Mouse (Mus musculus) forebrain, embryonic 10.5 days (tissue): ENCODE data around the gene Lrp6. TPM values are rescaled to one million over a fixed set of nuclear protein-coding genes. Genes with fewer than 3 reads are reported as not detected.

ENCODE experiments used
- DNase-seq: peaks from one replicate; pipeline ENCODE4 v3.0.0-alpha.2; 2017; ENCODE audit warnings: low spot score; ENCODE audit errors: extremely low spot score
- H3K27ac ChIP-seq: fragments of 300-500 bp; sonication (generic); 2 replicates; pipeline ENCODE4 v1.5.1; 2016; ENCODE audit warnings: mild to moderate bottlenecking
- H3K27me3 ChIP-seq: fragments of 300-500 bp; sonication (generic); 2 replicates; pipeline ENCODE4 v1.6.1; 2016; ENCODE audit warnings: mild to moderate bottlenecking; ENCODE audit not compliant: poor library complexity, severe bottlenecking
- H3K36me3 ChIP-seq: fragments of 300-500 bp; sonication (generic); replicated peaks from 2 replicates; pipeline ENCODE4 v1.6.1; 2016; ENCODE audit warnings: mild to moderate bottlenecking, moderate library complexity
- H3K4me1 ChIP-seq: fragments of 300-500 bp; sonication (generic); 2 replicates; pipeline ENCODE4 v1.6.1; 2016
- H3K4me3 ChIP-seq: fragments of 300-500 bp; sonication (generic); 2 replicates; pipeline ENCODE4 v1.5.1; 2016; ENCODE audit warnings: mild to moderate bottlenecking, moderate library complexity
- H3K9me3 ChIP-seq: fragments of 300-500 bp; sonication (generic); 2 replicates; pipeline ENCODE4 v1.6.1; 2016; ENCODE audit warnings: mild to moderate bottlenecking, moderate library complexity
- WGBS: fragments of 180-500 bp; shearing (Covaris S2); methylation state at CpG from one replicate; pipeline ENCODE4 v1.1.7; 2016; 5-methylcytosine and 5-hydroxymethylcytosine counted together
- polyA plus RNA-seq: library from polyadenylated mRNA; unstranded; fragments of >200 nt; fragmentation: Nextera tagmentation; extraction: Ambion mirVana; gene quantifications from 2 replicates; pipeline ENCODE4 v1.2.1, GENCODE M21; 2016

The Lrp6 gene
- polyA plus RNA-seq, 1 experiment from 2014 or later: 25.4 TPM

GRCm38 (mm10) chr6:134521411-134521810 is 45.4 kb downstream of the Lrp6 start:
- no peaks in the 10 kb centered on the region for H3K9me3 ChIP-seq
- H3K27ac ChIP-seq: no peak overlapping the region
- no peaks in the 10 kb centered on the region for H3K27me3 ChIP-seq
- WGBS: 90% methylated on average over 10 of the region's 10 CpGs
- H3K4me3 ChIP-seq: no peak overlapping the region
- peaks cover 13% of the 10 kb centered on the region for H3K36me3 ChIP-seq
- peaks cover 10% of the 10 kb centered on the region for H3K4me1 ChIP-seq
- DNase-seq: no peak

GRCm38 (mm10) chr6:134520821-134521220 is 45.9 kb downstream of the Lrp6 start:
- DNase-seq: no peak
- H3K9me3 ChIP-seq: no peaks in the 10 kb centered on the region
- no peak overlapping the region for H3K4me3 ChIP-seq
- H3K36me3 ChIP-seq: peaks cover 13% of the 10 kb centered on the region
- peaks cover 16% of the 10 kb centered on the region for H3K4me1 ChIP-seq
- WGBS: 85% methylated on average over 3 of the region's 3 CpGs
- H3K27ac ChIP-seq: no peak overlapping the region
- no peaks in the 10 kb centered on the region for H3K27me3 ChIP-seq

GRCm38 (mm10) chr6:134518450-134518849 is 48.3 kb downstream of the Lrp6 start:
- WGBS: 96% methylated on average over 5 of the region's 5 CpGs
- Histone ChIP-seq H3K27ac (no peak overlapping the region), H3K9me3 (no peaks in the 10 kb centered on the region), H3K4me3 (no peak overlapping the region), H3K36me3 (peaks cover 9% of the 10 kb centered on the region), H3K27me3 (no peaks in the 10 kb centered on the region), H3K4me1 (peaks cover 17% of the 10 kb centered on the region)
- no peak for DNase-seq

- WGBS: 88% methylated on average over 4 of the region's 4 CpGs
- no peak overlapping the region for H3K27ac ChIP-seq
- H3K36me3 ChIP-seq: peaks cover 9% of the 10 kb centered on the region
- H3K27me3 ChIP-seq: no peaks in the 10 kb centered on the region
- no peak for DNase-seq
- peaks cover 23% of the 10 kb centered on the region for H3K4me1 ChIP-seq
- no peak overlapping the region for H3K4me3 ChIP-seq
- H3K9me3 ChIP-seq: no peaks in the 10 kb centered on the region
These were observed 49.6 kb downstream of the Lrp6 start for GRCm38 (mm10) chr6:134517141-134517540.

- Histone ChIP-seq H3K27me3 (no peaks in the 10 kb centered on the region), H3K36me3 (peaks cover 11% of the 10 kb centered on the region), H3K9me3 (no peaks in the 10 kb centered on the region), H3K27ac (no peak overlapping the region), H3K4me3 (no peak overlapping the region), H3K4me1 (peaks cover 28% of the 10 kb centered on the region)
- DNase-seq: no peak
- 64% methylated on average over 4 of the region's 4 CpGs for WGBS
These were observed 51.3 kb downstream of the Lrp6 start for GRCm38 (mm10) chr6:134515416-134515815.

GRCm38 (mm10) chr6:134513896-134514510 is 52.8 kb downstream of the Lrp6 start:
- no peak for DNase-seq
- Histone ChIP-seq H3K27me3 (no peaks in the 10 kb centered on the region), H3K9me3 (no peaks in the 10 kb centered on the region), H3K4me3 (no peak overlapping the region), H3K36me3 (peaks cover 8% of the 10 kb centered on the region), H3K4me1 (peaks cover 31% of the 10 kb centered on the region), H3K27ac (no peak overlapping the region)
- 87% methylated on average over 3 of the region's 3 CpGs for WGBS

GRCm38 (mm10) chr6:134513011-134513410 is 53.8 kb downstream of the Lrp6 start:
- no peak for DNase-seq
- H3K4me3 ChIP-seq: no peak overlapping the region
- H3K27me3 ChIP-seq: no peaks in the 10 kb centered on the region
- 83% methylated on average over 6 of the region's 6 CpGs for WGBS
- H3K36me3 ChIP-seq: peaks cover 13% of the 10 kb centered on the region
- H3K9me3 ChIP-seq: no peaks in the 10 kb centered on the region
- H3K4me1 ChIP-seq: peaks cover 31% of the 10 kb centered on the region
- H3K27ac ChIP-seq: no peak overlapping the region

- Histone ChIP-seq H3K27ac (no peak overlapping the region), H3K27me3 (no peaks in the 10 kb centered on the region), H3K4me3 (no peak overlapping the region), H3K36me3 (peaks cover 17% of the 10 kb centered on the region), H3K4me1 (peaks cover 31% of the 10 kb centered on the region), H3K9me3 (no peaks in the 10 kb centered on the region)
- WGBS: 59% methylated on average over 2 of the region's 2 CpGs
- no peak for DNase-seq
These were observed 54.3 kb downstream of the Lrp6 start for GRCm38 (mm10) chr6:134512478-134512877.

- Histone ChIP-seq H3K9me3 (no peaks in the 10 kb centered on the region), H3K4me3 (no peak overlapping the region), H3K27ac (no peak overlapping the region), H3K4me1 (peaks cover 27% of the 10 kb centered on the region), H3K36me3 (peaks cover 30% of the 10 kb centered on the region), H3K27me3 (no peaks in the 10 kb centered on the region)
- DNase-seq: no peak
These were observed 55.6 kb downstream of the Lrp6 start for GRCm38 (mm10) chr6:134511118-134511517.

GRCm38 (mm10) chr6:134510280-134510679 is 56.5 kb downstream of the Lrp6 start:
- WGBS: 78% methylated on average over 2 of the region's 2 CpGs
- Histone ChIP-seq H3K27ac (no peak overlapping the region), H3K4me1 (peaks cover 18% of the 10 kb centered on the region), H3K27me3 (no peaks in the 10 kb centered on the region), H3K4me3 (no peak overlapping the region), H3K9me3 (no peaks in the 10 kb centered on the region), H3K36me3 (peaks cover 39% of the 10 kb centered on the region)
- DNase-seq: no peak

GRCm38 (mm10) chr6:134509731-134510226 is 57.0 kb downstream of the Lrp6 start:
- 78% methylated on average over 10 of the region's 10 CpGs for WGBS
- Histone ChIP-seq H3K9me3 (no peaks in the 10 kb centered on the region), H3K27ac (no peak overlapping the region), H3K27me3 (no peaks in the 10 kb centered on the region), H3K4me1 (peaks cover 17% of the 10 kb centered on the region; the same call in 1 of the 2 replicates), H3K36me3 (peaks cover 44% of the 10 kb centered on the region), H3K4me3 (no peak overlapping the region)
- DNase-seq: no peak

- Histone ChIP-seq H3K4me3 (no peak overlapping the region), H3K9me3 (no peaks in the 10 kb centered on the region), H3K27ac (no peak overlapping the region), H3K36me3 (peaks cover 65% of the 10 kb centered on the region), H3K4me1 (no peaks in the 10 kb centered on the region; the same call in 1 of the 2 replicates), H3K27me3 (no peaks in the 10 kb centered on the region)
- WGBS: 66% methylated on average over 4 of the region's 4 CpGs
- DNase-seq: no peak
These were observed 61.9 kb downstream of the Lrp6 start for GRCm38 (mm10) chr6:134504866-134505265.

- 86% methylated on average over 7 of the region's 7 CpGs for WGBS
- Histone ChIP-seq H3K4me3 (no peak overlapping the region), H3K27ac (no peak overlapping the region), H3K9me3 (no peaks in the 10 kb centered on the region), H3K27me3 (no peaks in the 10 kb centered on the region), H3K4me1 (no peaks in the 10 kb centered on the region), H3K36me3 (peaks cover 76% of the 10 kb centered on the region)
- no peak for DNase-seq
These were observed 64.4 kb downstream of the Lrp6 start for GRCm38 (mm10) chr6:134502335-134502734.
